Mouse (Mus musculus) heart, embryonic 14.5 days (tissue): ENCODE measurements around the gene Dffa. TPM values are rescaled to one million over a fixed set of nuclear protein-coding genes. Genes with fewer than 3 reads are reported as not detected.

Experiments used
- ATAC-seq: fragments of 200-750 bp; cut with Nextera tagmentation; 2 replicates; pipeline ENCODE4 v1.8.0; 2017; ENCODE audit warnings: low read depth, moderate TSS enrichment; ENCODE audit not compliant: insufficient number of reproducible peaks, insufficient read depth, low FRiP score
- H3K27ac ChIP-seq, 2 experiments: fragments of 200-500 bp in 1 of 2; fragments of 300-500 bp in 1 of 2; sonication (generic) in 1 of 2; replicated peaks in 1 of 2; 2 replicates each; pipeline ENCODE4 v1.5.1; 2012 to 2014; ENCODE audit warnings: low read depth in 2 of 2, low read length in 2 of 2, control low read depth in 1 of 2, mild to moderate bottlenecking in 1 of 2, mixed read lengths in 1 of 2; ENCODE audit not compliant: control insufficient read depth in 1 of 2, insufficient read depth in 1 of 2
- H3K27me3 ChIP-seq: fragments of 300-500 bp; sonication (generic); 2 replicates; pipeline ENCODE4 v1.6.1; 2014; ENCODE audit warnings: mild to moderate bottlenecking, low read length, control low read depth; ENCODE audit not compliant: control insufficient read depth, insufficient read depth
- H3K36me3 ChIP-seq: fragments of 300-500 bp; sonication (generic); 2 replicates; pipeline ENCODE4 v1.6.1; 2014; ENCODE audit warnings: mild to moderate bottlenecking, control low read depth, low read length, mixed read lengths; ENCODE audit not compliant: control insufficient read depth, insufficient read depth
- H3K4me1 ChIP-seq, 2 experiments: fragments of 200-500 bp in 1 of 2; fragments of 300-500 bp in 1 of 2; sonication (generic) in 1 of 2; 2 replicates each; pipeline ENCODE4 v1.6.1; 2012 to 2014; ENCODE audit warnings: low read length in 2 of 2, control low read depth in 1 of 2, mixed read lengths in 1 of 2; ENCODE audit not compliant: control insufficient read depth in 2 of 2, insufficient read depth in 2 of 2
- H3K4me2 ChIP-seq: fragments of 300-500 bp; sonication (generic); 2 replicates; pipeline ENCODE4 v1.6.1; 2014; ENCODE audit warnings: mild to moderate bottlenecking, low read length
- H3K4me3 ChIP-seq, 2 experiments: fragments of 200-500 bp in 1 of 2; fragments of 300-500 bp in 1 of 2; sonication (generic) in 1 of 2; 2 replicates each; pipeline ENCODE4 v1.5.1; 2012 to 2014; ENCODE audit warnings: low read length in 2 of 2, mild to moderate bottlenecking in 2 of 2, control low read depth in 1 of 2, low read depth in 1 of 2, moderate library complexity in 1 of 2; ENCODE audit not compliant: control insufficient read depth in 1 of 2, insufficient read depth in 1 of 2
- H3K9ac ChIP-seq: fragments of 300-500 bp; sonication (generic); 2 replicates; pipeline ENCODE4 v1.6.1; 2014; ENCODE audit warnings: mild to moderate bottlenecking, low read length
- H3K9me3 ChIP-seq: fragments of 300-500 bp; sonication (generic); 2 replicates; pipeline ENCODE4 v1.6.1; 2016; ENCODE audit warnings: low read length, control low read depth; ENCODE audit not compliant: control insufficient read depth
- WGBS: fragments of 180-500 bp; shearing (Covaris S2); extraction: QIAGEN DNeasy Blood & Tissue Kit; methylation state at CpG from one replicate; pipeline ENCODE4 v1.1.7; 2014; 5-methylcytosine and 5-hydroxymethylcytosine counted together
- polyA plus RNA-seq: library from polyadenylated mRNA; unstranded; fragments of >200 nt; fragmentation: Nextera tagmentation; extraction: Ambion mirVana; gene quantifications from 2 replicates; pipeline ENCODE4 v1.2.1, GENCODE M21; 2014

Gene Dffa
- polyA plus RNA-seq, 1 experiment from 2014 or later: 26.7 TPM

- Histone ChIP-seq H3K4me3 (no peak overlapping the region), H3K9ac (no peak overlapping the region), H3K36me3 (peaks cover 12% of the 10 kb centered on the region; the same call in 1 of the 2 replicates), H3K27ac (no peak overlapping the region), H3K27me3 (no peaks in the 10 kb centered on the region), H3K4me1 (peaks cover 17 to 32% of the 10 kb centered on the region in 2 experiments), H3K4me2 (no peak overlapping the region), H3K9me3 (no peaks in the 10 kb centered on the region)
- WGBS: 65% methylated on average over 4 of the region's 4 CpGs
- no peak for ATAC-seq
These were observed 25.7 kb upstream of the Dffa start for GRCm38 (mm10) chr4:149078261-149078660.

- no peaks in the 10 kb centered on the region for H3K9me3 ChIP-seq
- 50% methylated on average over 6 of the region's 6 CpGs for WGBS
- H3K4me3 ChIP-seq: no peak overlapping the region
- H3K36me3 ChIP-seq: peaks cover 11% of the 10 kb centered on the region; the same call in 1 of the 2 replicates
- H3K27me3 ChIP-seq: no peaks in the 10 kb centered on the region
- no peak for ATAC-seq
- H3K9ac ChIP-seq: no peak overlapping the region
- no peak overlapping the region for H3K27ac ChIP-seq
- peaks cover 16 to 29% of the 10 kb centered on the region in 2 experiments for H3K4me1 ChIP-seq
- H3K4me2 ChIP-seq: no peak overlapping the region
These were observed 24.3 kb upstream of the Dffa start for GRCm38 (mm10) chr4:149079629-149080028.

GRCm38 (mm10) chr4:149080111-149080510 lies 23.8 kb upstream of the Dffa start:
- Histone ChIP-seq H3K9me3 (no peaks in the 10 kb centered on the region), H3K4me1 (peaks cover 16 to 29% of the 10 kb centered on the region in 2 experiments), H3K4me2 (no peak overlapping the region), H3K36me3 (peaks cover 6% of the 10 kb centered on the region; the same call in 1 of the 2 replicates), H3K4me3 (no peak overlapping the region), H3K27me3 (no peaks in the 10 kb centered on the region), H3K9ac (no peak overlapping the region), H3K27ac (no peak overlapping the region)
- WGBS: 90% methylated on average over 8 of the region's 8 CpGs
- no peak for ATAC-seq

GRCm38 (mm10) chr4:149081528-149081927 lies 22.4 kb upstream of the Dffa start:
- peak overlapping the region; percentile 55 for H3K4me2 ChIP-seq

GRCm38 (mm10) chr4:149085381-149085780 lies 18.6 kb upstream of the Dffa start:
- no peak for ATAC-seq
- no peaks in the 10 kb centered on the region for H3K9me3 ChIP-seq
- H3K27ac ChIP-seq: no peak overlapping the region
- peak overlapping the region; percentile 39 for H3K9ac ChIP-seq
- peaks cover 14 to 26% of the 10 kb centered on the region in 2 experiments for H3K4me1 ChIP-seq
- H3K27me3 ChIP-seq: no peaks in the 10 kb centered on the region
- H3K4me2 ChIP-seq: no peak overlapping the region
- no peaks in the 10 kb centered on the region for H3K36me3 ChIP-seq
- no peak overlapping the region for H3K4me3 ChIP-seq
- 68% methylated on average over 5 of the region's 5 CpGs for WGBS

More at GRCm38 (mm10) chr4:149081528-149081927, 22.4 kb upstream of the Dffa start:
- Histone ChIP-seq H3K4me3 (no peak overlapping the region), H3K9me3 (no peaks in the 10 kb centered on the region), H3K9ac (peak overlapping the region; percentile 61), H3K27ac (peak overlapping the region; percentile 80 to 87), H3K27me3 (no peaks in the 10 kb centered on the region), H3K36me3 (no peaks in the 10 kb centered on the region), H3K4me1 (peaks cover 16 to 27% of the 10 kb centered on the region in 2 experiments)
- WGBS: 42% methylated on average over 17 of the region's 17 CpGs
- ATAC-seq: peak; percentile 88

GRCm38 (mm10) chr4:149091364-149091763 lies 12.6 kb upstream of the Dffa start:
- Histone ChIP-seq H3K4me3 (no peak overlapping the region), H3K9me3 (no peaks in the 10 kb centered on the region), H3K4me1 (peaks cover 0 to 7% of the 10 kb centered on the region in 2 experiments; a peak in 2 of 4 replicates), H3K4me2 (no peak overlapping the region), H3K27ac (no peak overlapping the region), H3K36me3 (peaks cover 11% of the 10 kb centered on the region), H3K9ac (no peak overlapping the region), H3K27me3 (no peaks in the 10 kb centered on the region)
- no peak for ATAC-seq
- 73% methylated on average over 8 of the region's 8 CpGs for WGBS

GRCm38 (mm10) chr4:149097956-149098355 lies 6.0 kb upstream of the Dffa start:
- no peak overlapping the region for H3K4me3 ChIP-seq
- no peaks in the 10 kb centered on the region for H3K27me3 ChIP-seq
- no peak overlapping the region for H3K27ac ChIP-seq
- peak overlapping the region; percentile 98 for H3K4me2 ChIP-seq
- H3K36me3 ChIP-seq: peaks cover 3% of the 10 kb centered on the region
- no peak for ATAC-seq
- no peaks in the 10 kb centered on the region for H3K9me3 ChIP-seq
- peak overlapping the region; percentile 95; the same call in 1 of the 2 replicates for H3K9ac ChIP-seq
- 63% methylated on average over 3 of the region's 3 CpGs for WGBS
- peaks cover 6 to 16% of the 10 kb centered on the region in 2 experiments for H3K4me1 ChIP-seq

- H3K27me3 ChIP-seq: no peaks in the 10 kb centered on the region
- H3K4me1 ChIP-seq: peaks cover 6 to 16% of the 10 kb centered on the region in 2 experiments
- peak overlapping the region; percentile 95 for H3K9ac ChIP-seq
- no peak overlapping the region for H3K27ac ChIP-seq
- H3K4me3 ChIP-seq: peak overlapping the region; percentile 92 to 99
- ATAC-seq: no peak
- H3K4me2 ChIP-seq: peak overlapping the region; percentile 98
- H3K36me3 ChIP-seq: no peaks in the 10 kb centered on the region
- 2% methylated on average over 11 of the region's 11 CpGs for WGBS
- no peaks in the 10 kb centered on the region for H3K9me3 ChIP-seq
These were observed 5.4 kb upstream of the Dffa start for GRCm38 (mm10) chr4:149098571-149098970.
